Mouse (Mus musculus): ENCODE data around the gene Racgap1.

Gene Racgap1

GRCm38 (mm10) chr15:99618595-99618994, 32.9 kb downstream of the Racgap1 start:
- DNase-seq (ENCODE audit: low spot score in 2 of 2): no peak

- DNase-seq (ENCODE audit: low spot score in 2 of 2): no peak
Observed at GRCm38 (mm10) chr15:99615246-99615645, 36.2 kb downstream of the Racgap1 start.

- no peak for DNase-seq (ENCODE audit: low spot score in 2 of 2)
Observed at GRCm38 (mm10) chr15:99614753-99615152, 36.7 kb downstream of the Racgap1 start.

GRCm38 (mm10) chr15:99614273-99614672, 37.2 kb downstream of the Racgap1 start:
- no peak for DNase-seq (ENCODE audit: low spot score in 2 of 2)

GRCm38 (mm10) chr15:99611563-99611962, 39.9 kb downstream of the Racgap1 start:
- DNase-seq (ENCODE audit: low spot score in 2 of 2): peak in 1 of 2 experiments; percentile 14

GRCm38 (mm10) chr15:99608382-99609125, 42.9 kb downstream of the Racgap1 start:
- no peak for DNase-seq (ENCODE audit: low spot score in 2 of 2)

GRCm38 (mm10) chr15:99607388-99608113, 43.9 kb downstream of the Racgap1 start:
- peak in 1 of 2 experiments; percentile 7 for DNase-seq (ENCODE audit: low spot score in 2 of 2)

- DNase-seq (ENCODE audit: low spot score in 2 of 2): peak in 1 of 2 experiments; percentile 26
Observed at GRCm38 (mm10) chr15:99606515-99606914, 44.9 kb downstream of the Racgap1 start.

- peak in 1 of 2 experiments; percentile 8 for DNase-seq (ENCODE audit: low spot score in 2 of 2)
Observed at GRCm38 (mm10) chr15:99605595-99605994, 45.9 kb downstream of the Racgap1 start.

- DNase-seq (ENCODE audit: low spot score in 2 of 2): peak in 1 of 2 experiments; percentile 7
Observed at GRCm38 (mm10) chr15:99603216-99603615, 48.2 kb downstream of the Racgap1 start.

- peak in 1 of 2 experiments; percentile 5 for DNase-seq (ENCODE audit: low spot score in 2 of 2)
Observed at GRCm38 (mm10) chr15:99602206-99602820, 49.1 kb downstream of the Racgap1 start.

- no peak for DNase-seq (ENCODE audit: low spot score in 2 of 2)
Observed at GRCm38 (mm10) chr15:99601823-99602120, 49.7 kb downstream of the Racgap1 start.

- DNase-seq (ENCODE audit: low spot score in 2 of 2): peak in 1 of 2 experiments; percentile 7
Observed at GRCm38 (mm10) chr15:99600986-99601822, 50.3 kb downstream of the Racgap1 start, which contains the start of gene Aqp6. TSS of gene Aqp6 (plus strand) at chr15:99601400.

GRCm38 (mm10) chr15:99599245-99600070, 52.0 kb downstream of the Racgap1 start:
- DNase-seq (ENCODE audit: low spot score in 2 of 2): peak in 1 of 2 experiments; percentile 54

- DNase-seq (ENCODE audit: low spot score in 2 of 2): no peak
Observed at GRCm38 (mm10) chr15:99597596-99597995, 53.9 kb downstream of the Racgap1 start.

- no peak for DNase-seq (ENCODE audit: low spot score in 2 of 2)
Observed at GRCm38 (mm10) chr15:99596841-99597240, 54.6 kb downstream of the Racgap1 start.

- DNase-seq (ENCODE audit: low spot score in 2 of 2): peak; percentile 79 to 87
Observed at GRCm38 (mm10) chr15:99596056-99596687, 55.3 kb downstream of the Racgap1 start.

GRCm38 (mm10) chr15:99594951-99595350, 56.5 kb downstream of the Racgap1 start:
- no peak for DNase-seq (ENCODE audit: low spot score in 2 of 2)

- DNase-seq (ENCODE audit: low spot score in 2 of 2): no peak
Observed at GRCm38 (mm10) chr15:99592877-99593276, 58.6 kb downstream of the Racgap1 start.

GRCm38 (mm10) chr15:99592177-99592576, 59.3 kb downstream of the Racgap1 start:
- DNase-seq (ENCODE audit: low spot score in 2 of 2): no peak
